Mouse (Mus musculus) C2C12 (cell line): ENCODE data around the gene Syn3.

Experiments
- CTCF ChIP-seq: IDR thresholded peaks from one replicate; pipeline ENCODE4 v1.5.1; 2011; ENCODE audit not compliant: control insufficient read depth, insufficient read depth, insufficient read length
- MYOG ChIP-seq: IDR thresholded peaks from one replicate; pipeline ENCODE4 v1.6.1; 2011; ENCODE audit not compliant: control insufficient read depth, insufficient read length; ENCODE audit errors: extremely low read depth
- USF1 ChIP-seq: IDR thresholded peaks from one replicate; pipeline ENCODE4 v1.6.1; 2011; ENCODE audit warnings: low read depth, mild to moderate bottlenecking, control low read depth, moderate library complexity

- TF ChIP-seq USF1 (no peak), CTCF (no peak), MYOG (no peak)
Measured at GRCm38 (mm10) chr10:86342713-86343112, 156.0 kb downstream of the Syn3 start.
